Mouse (Mus musculus): ENCODE results near the gene Nup93. TPM values are rescaled to one million over a fixed set of nuclear protein-coding genes. Genes with fewer than 3 reads are reported as not detected.
A peak's percentile ranks its signal among the peaks of the same experiment; 100 is the strongest.

Nup93 gene
- polyA plus RNA-seq, 1 experiment from 2014 or later = 118 TPM

DNA sequence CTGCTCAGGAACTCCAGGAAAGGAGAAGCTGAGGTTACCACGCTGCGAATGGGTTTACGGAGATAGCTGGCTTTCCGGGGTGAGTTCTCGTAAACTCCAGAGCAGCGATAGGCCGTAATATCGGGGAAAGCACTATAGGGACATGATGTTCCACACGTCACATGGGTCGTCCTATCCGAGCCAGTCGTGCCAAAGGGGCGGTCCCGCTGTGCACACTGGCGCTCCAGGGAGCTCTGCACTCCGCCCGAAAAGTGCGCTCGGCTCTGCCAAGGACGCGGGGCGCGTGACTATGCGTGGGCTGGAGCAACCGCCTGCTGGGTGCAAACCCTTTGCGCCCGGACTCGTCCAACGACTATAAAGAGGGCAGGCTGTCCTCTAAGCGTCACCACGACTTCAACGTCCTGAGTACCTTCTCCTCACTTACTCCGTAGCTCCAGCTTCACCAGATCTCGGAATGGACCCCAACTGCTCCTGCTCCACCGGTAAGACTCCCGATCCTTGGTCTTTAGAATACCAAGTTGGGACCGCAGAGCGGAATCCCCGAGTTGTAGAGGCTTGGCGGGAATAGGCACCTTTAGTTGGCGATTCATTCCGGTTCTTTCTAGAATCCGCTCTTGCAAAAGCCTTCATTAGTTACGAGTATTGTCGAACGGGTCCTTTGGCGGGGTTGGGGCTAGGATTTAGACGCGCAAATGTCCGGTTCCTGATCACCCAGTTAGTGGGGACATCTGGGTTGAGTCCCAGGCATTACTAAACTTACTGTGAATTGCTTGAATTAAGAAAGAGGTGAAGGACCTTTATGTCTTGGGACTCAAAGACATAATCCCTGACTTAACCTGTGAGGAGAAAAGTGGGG is 35.3 kb upstream of the Nup93 start, which contains the start of gene Mt1:
Mt1 (plus strand) TSS at position 226 of the 856 bp plus-strand sequence.
- peaks cover 30% of the 10 kb centered on the region for H3K4me1 ChIP-seq
- under 1% methylated on average over 50 of the region's 50 CpGs for WGBS
- H3K36me3 ChIP-seq = no peaks in the 10 kb centered on the region
- DNase-seq (ENCODE audit: low spot score) = peak; percentile 99
- H3K4me3 ChIP-seq = peak within 1 kb of the TSS; percentile 68
- H3K9me3 ChIP-seq = no peaks in the 10 kb centered on the region
- H3K27ac ChIP-seq = peak within 1 kb of the TSS; percentile 83
- peaks cover 99% of the 10 kb centered on the region for H3K27me3 ChIP-seq (ENCODE audit: insufficient read depth, poor library complexity, severe bottlenecking)

GRCm38 (mm10) chr8:94179713-94180560 is 34.4 kb upstream of the Nup93 start:
- H3K9me3 ChIP-seq = no peaks in the 10 kb centered on the region
- peaks cover 99% of the 10 kb centered on the region for H3K27me3 ChIP-seq (ENCODE audit: insufficient read depth, poor library complexity, severe bottlenecking)
- 6% methylated on average over 25 of the region's 25 CpGs for WGBS
- H3K4me3 ChIP-seq = peak overlapping the region; percentile 68
- DNase-seq (ENCODE audit: low spot score) = no peak
- peaks cover 36% of the 10 kb centered on the region for H3K4me1 ChIP-seq
- H3K27ac ChIP-seq = peak overlapping the region; percentile 83; the same call in 1 of the 2 replicates
- H3K36me3 ChIP-seq = no peaks in the 10 kb centered on the region

DNA sequence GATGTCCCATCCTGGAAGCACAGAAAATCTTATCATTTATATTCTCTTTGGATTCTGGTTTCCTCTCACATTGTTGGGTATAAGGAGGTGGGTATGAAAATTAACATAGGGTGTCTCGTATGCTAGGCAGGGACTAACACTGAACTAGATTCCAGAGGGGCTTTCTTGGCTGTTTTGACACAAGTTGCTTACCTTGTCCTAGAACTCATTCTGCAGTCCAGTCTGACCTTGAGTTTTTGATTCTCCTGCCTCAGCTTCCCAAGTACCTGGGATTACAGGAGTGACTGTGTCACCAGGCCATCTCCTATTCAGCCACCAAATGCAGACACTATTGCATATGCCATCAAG is 33.8 kb upstream of the Nup93 start:
- H3K27ac ChIP-seq = 0 out of 2 replicates have a peak overlapping the region, but pooled peaks have one; percentile 83
- peaks cover 98% of the 10 kb centered on the region for H3K27me3 ChIP-seq (ENCODE audit: insufficient read depth, poor library complexity, severe bottlenecking)
- no peaks in the 10 kb centered on the region for H3K9me3 ChIP-seq
- H3K36me3 ChIP-seq = no peaks in the 10 kb centered on the region
- peak overlapping the region; percentile 68; the same call in 1 of the 2 replicates for H3K4me3 ChIP-seq
- 73% methylated on average over 1 of the region's 1 CpGs for WGBS
- peaks cover 36% of the 10 kb centered on the region for H3K4me1 ChIP-seq
- DNase-seq (ENCODE audit: low spot score) = no peak

- no peaks in the 10 kb centered on the region for H3K9me3 ChIP-seq
- H3K27me3 ChIP-seq (ENCODE audit: insufficient read depth, poor library complexity, severe bottlenecking) = peaks cover 98% of the 10 kb centered on the region
- peak overlapping the region; percentile 48 for H3K4me3 ChIP-seq
- peak overlapping the region; percentile 72; the same call in 1 of the 2 replicates for H3K27ac ChIP-seq
- peaks cover 49% of the 10 kb centered on the region for H3K4me1 ChIP-seq
- 68% methylated on average over 13 of the region's 13 CpGs for WGBS
- no peak for DNase-seq (ENCODE audit: low spot score)
- no peaks in the 10 kb centered on the region for H3K36me3 ChIP-seq
Observed at GRCm38 (mm10) chr8:94182055-94182929, 32.1 kb upstream of the Nup93 start.

- Histone ChIP-seq H3K36me3 (no peaks in the 10 kb centered on the region), H3K4me3 (peak overlapping the region; percentile 48), H3K9me3 (no peaks in the 10 kb centered on the region), H3K4me1 (peaks cover 54% of the 10 kb centered on the region), H3K27ac (peak overlapping the region; percentile 72), H3K27me3 (ENCODE audit: insufficient read depth, poor library complexity, severe bottlenecking) (peaks cover 98% of the 10 kb centered on the region)
- 1% methylated on average over 16 of the region's 16 CpGs for WGBS
- DNase-seq (ENCODE audit: low spot score) = peak; percentile 96
Observed at GRCm38 (mm10) chr8:94183117-94183516, 31.2 kb upstream of the Nup93 start.

DNA sequence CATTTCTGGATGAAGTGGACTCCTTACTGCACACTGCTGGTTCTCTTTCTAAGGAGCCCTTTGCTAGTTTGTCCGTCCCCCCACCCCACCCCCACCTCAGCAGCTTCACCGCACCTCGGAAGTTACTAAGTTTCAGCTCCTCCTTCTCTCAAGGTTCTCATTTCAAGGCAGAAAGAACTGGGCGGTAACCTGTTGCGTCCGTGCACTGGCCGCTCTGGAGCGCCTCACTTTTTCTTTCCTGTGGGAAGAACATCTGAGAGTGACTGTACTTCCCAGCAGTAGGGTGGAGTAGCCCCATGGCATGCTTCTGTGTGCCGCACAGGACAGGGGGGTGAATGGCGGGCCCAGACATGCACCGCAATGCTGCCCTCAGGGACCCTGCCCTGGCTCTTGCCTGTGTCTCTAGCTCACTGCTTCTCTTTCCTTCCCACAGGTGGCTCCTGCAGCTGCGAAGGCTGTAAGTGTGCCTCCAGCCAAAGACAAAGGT is 30.0 kb upstream of the Nup93 start:
- Histone ChIP-seq H3K9me3 (no peaks in the 10 kb centered on the region), H3K27ac (peak overlapping the region; percentile 49; the same call in 1 of the 2 replicates), H3K4me3 (no peak overlapping the region; the same call in 1 of the 2 replicates), H3K27me3 (ENCODE audit: insufficient read depth, poor library complexity, severe bottlenecking) (peaks cover 90% of the 10 kb centered on the region), H3K4me1 (peaks cover 51% of the 10 kb centered on the region), H3K36me3 (no peaks in the 10 kb centered on the region)
- 20% methylated on average over 12 of the region's 12 CpGs for WGBS
- no peak for DNase-seq (ENCODE audit: low spot score)

GRCm38 (mm10) chr8:94185791-94186190 is 28.6 kb upstream of the Nup93 start:
- H3K4me1 ChIP-seq = peaks cover 47% of the 10 kb centered on the region
- no peaks in the 10 kb centered on the region for H3K9me3 ChIP-seq
- peaks cover 76% of the 10 kb centered on the region for H3K27me3 ChIP-seq (ENCODE audit: insufficient read depth, poor library complexity, severe bottlenecking)
- H3K36me3 ChIP-seq = no peaks in the 10 kb centered on the region
- H3K27ac ChIP-seq = peak overlapping the region; percentile 75; the same call in 1 of the 2 replicates
- H3K4me3 ChIP-seq = no peak overlapping the region
- 54% methylated on average over 6 of the region's 6 CpGs for WGBS
- DNase-seq (ENCODE audit: low spot score) = no peak

- Histone ChIP-seq H3K9me3 (no peaks in the 10 kb centered on the region), H3K4me3 (peak overlapping the region; percentile 45), H3K27ac (peak overlapping the region; percentile 75; the same call in 1 of the 2 replicates), H3K27me3 (ENCODE audit: insufficient read depth, poor library complexity, severe bottlenecking) (peaks cover 69% of the 10 kb centered on the region), H3K36me3 (no peaks in the 10 kb centered on the region), H3K4me1 (peaks cover 54% of the 10 kb centered on the region)
- 4% methylated on average over 17 of the region's 17 CpGs for WGBS
- peak; percentile 95 for DNase-seq (ENCODE audit: low spot score)
Observed at GRCm38 (mm10) chr8:94186542-94186941, 27.8 kb upstream of the Nup93 start.

GRCm38 (mm10) chr8:94187290-94188002 is 26.9 kb upstream of the Nup93 start:
- Histone ChIP-seq H3K9me3 (no peaks in the 10 kb centered on the region), H3K27me3 (ENCODE audit: insufficient read depth, poor library complexity, severe bottlenecking) (peaks cover 60% of the 10 kb centered on the region), H3K4me3 (peak overlapping the region; percentile 45; the same call in 1 of the 2 replicates), H3K27ac (peak overlapping the region; percentile 75), H3K4me1 (peaks cover 54% of the 10 kb centered on the region), H3K36me3 (no peaks in the 10 kb centered on the region)
- 34% methylated on average over 21 of the region's 21 CpGs for WGBS
- DNase-seq (ENCODE audit: low spot score) = no peak

DNA sequence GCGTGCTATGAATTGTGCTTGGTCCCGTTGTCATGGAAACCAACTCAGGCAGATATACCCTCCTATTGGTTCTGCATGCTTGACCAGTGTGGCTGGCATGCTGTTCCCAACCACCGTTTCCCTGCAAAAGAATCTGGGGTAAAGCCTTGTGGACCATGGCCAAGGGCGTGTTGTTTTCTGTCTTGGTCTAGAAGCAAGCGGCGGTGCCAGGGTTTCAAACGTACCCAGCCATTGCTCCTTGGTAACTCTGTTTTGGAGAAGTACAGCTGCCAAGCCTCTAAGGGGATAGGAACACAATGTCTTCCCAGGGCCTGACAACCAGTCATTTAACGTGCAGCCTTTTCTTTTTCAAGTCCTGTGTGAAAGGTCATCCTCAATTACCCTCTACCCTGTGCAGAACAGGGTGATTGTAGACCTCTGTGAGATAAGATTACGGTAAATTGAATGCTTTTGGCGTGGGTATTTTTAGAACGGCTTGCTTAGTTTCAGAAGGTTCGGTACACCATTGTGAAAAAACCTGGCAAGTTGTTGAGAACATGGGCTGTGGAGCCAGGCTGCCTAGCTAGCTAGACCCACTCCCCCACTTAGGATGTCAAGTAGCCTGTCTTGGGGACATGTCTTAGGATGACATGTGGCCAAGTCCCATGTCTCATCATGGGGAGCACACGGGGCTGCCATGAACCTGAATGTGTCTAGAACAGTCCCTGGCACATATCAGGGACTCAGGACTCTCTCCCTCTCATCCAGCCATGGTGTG is 24.9 kb upstream of the Nup93 start:
- DNase-seq (ENCODE audit: low spot score) = no peak
- Histone ChIP-seq H3K27me3 (ENCODE audit: insufficient read depth, poor library complexity, severe bottlenecking) (peaks cover 40% of the 10 kb centered on the region), H3K4me1 (peaks cover 38% of the 10 kb centered on the region)

GRCm38 (mm10) chr8:94191101-94191691 is 23.2 kb upstream of the Nup93 start:
- WGBS = 23% methylated on average over 21 of the region's 21 CpGs
- peak overlapping the region; percentile 81 for H3K27ac ChIP-seq
- peaks cover 23% of the 10 kb centered on the region for H3K27me3 ChIP-seq (ENCODE audit: insufficient read depth, poor library complexity, severe bottlenecking)
- DNase-seq (ENCODE audit: low spot score) = peak; percentile 89
- H3K9me3 ChIP-seq = no peaks in the 10 kb centered on the region
- peak overlapping the region; percentile 60 for H3K4me3 ChIP-seq
- peaks cover 33% of the 10 kb centered on the region for H3K4me1 ChIP-seq
- no peaks in the 10 kb centered on the region for H3K36me3 ChIP-seq

More for the DNA sequence above, 24.9 kb upstream of the Nup93 start:
- WGBS = 50% methylated on average over 13 of the region's 13 CpGs
- Histone ChIP-seq H3K27ac (no peak overlapping the region), H3K4me3 (no peak overlapping the region), H3K36me3 (no peaks in the 10 kb centered on the region), H3K9me3 (no peaks in the 10 kb centered on the region)

All from heart, embryonic 10.5 days (tissue).